In genomic region chr2:152672166-152672565, GRCm38 (mm10) we compare ENCODE assay signal across 9 mouse cellular contexts. TPM values are rescaled to one million over a fixed set of nuclear protein-coding genes. Genes with fewer than 3 reads are reported as not detected.
A peak's percentile ranks its signal among the peaks of the same experiment; 100 is the strongest.
DNase-seq lines count a peak whose midpoint lies in the region; ATAC-seq and TF ChIP-seq lines count a peak whose summit lies in the region.
"Had no signal": no experiment of that assay in that cellular context is flagged by ENCODE, and none has a peak within 500 bp of the region (broad histone marks: within the 10 kb centered on the region; RNA-seq: fewer than 3 reads in every experiment).

No protein-coding gene starts in this region.

- no peak for ATAC-seq in heart, embryonic 13.5 days (ENCODE audit: extremely low read depth, insufficient number of reproducible peaks, low FRiP score, low TSS enrichment)
- no peak for ATAC-seq in hindbrain, embryonic 13.5 days (ENCODE audit: low FRiP score)
- no peak for ATAC-seq in midbrain, embryonic 11.5 days (ENCODE audit: low FRiP score)
- no peak for ATAC-seq in inflammation-experienced regulatory T-cells, adult 6 months

- TF ChIP-seq POLR2A in cortical plate, adult 2 months (IDR thresholded peaks at IDR 0.05; ENCODE audit: extremely low read depth, insufficient read depth, low read length), result no peak

- no peaks in the 10 kb centered on the region for H3K27me3 ChIP-seq in heart, embryonic 13.5 days (replicated peaks)
- no peaks in the 10 kb centered on the region for H3K27me3 ChIP-seq in hindbrain, embryonic 13.5 days
- H3K27me3 ChIP-seq in midbrain, embryonic 11.5 days (ENCODE audit: control insufficient read depth, insufficient read depth, low read length), result no peaks in the 10 kb centered on the region

- H3K4me1 ChIP-seq in heart, embryonic 13.5 days, result peaks cover 51% of the 10 kb centered on the region
- H3K4me1 ChIP-seq in cortical plate, adult 2 months (ENCODE audit: control insufficient read depth, insufficient read depth, low read length), result peaks cover 11% of the 10 kb centered on the region
- peaks cover 53% of the 10 kb centered on the region for H3K4me1 ChIP-seq in hindbrain, embryonic 13.5 days (replicated peaks)
- H3K4me1 ChIP-seq in midbrain, embryonic 11.5 days (ENCODE audit: control insufficient read depth, insufficient read depth, low read length), result peaks cover 22% of the 10 kb centered on the region

- H3K9me3 ChIP-seq in heart, embryonic 13.5 days, result no peaks in the 10 kb centered on the region
- no peaks in the 10 kb centered on the region for H3K9me3 ChIP-seq in hindbrain, embryonic 13.5 days
- no peaks in the 10 kb centered on the region for H3K9me3 ChIP-seq in midbrain, embryonic 11.5 days (ENCODE audit: control insufficient read depth, low read length)

- H3K36me3 ChIP-seq in heart, embryonic 13.5 days, result peaks cover 44% of the 10 kb centered on the region
- H3K36me3 ChIP-seq in hindbrain, embryonic 13.5 days, result peaks cover 44% of the 10 kb centered on the region
- H3K36me3 ChIP-seq in midbrain, embryonic 11.5 days (ENCODE audit: control insufficient read depth, insufficient read depth, low read length), result peaks cover 16% of the 10 kb centered on the region; the same call in 1 of the 2 replicates

- DNase-seq in heart, postnatal 4 days, result no peak
- DNase-seq in midbrain, embryonic 11.5 days (ENCODE audit: low spot score, missing footprints), result no peak
- DNase-seq in natural killer cell, adult 2 months (ENCODE audit: low spot score in 2 of 2), result no peak
- no peak for DNase-seq in embryo, embryonic 10 days (ENCODE audit: low spot score)

- peak overlapping the region; percentile 89 for H3K4me2 ChIP-seq in heart, embryonic 13.5 days
- peak overlapping the region; percentile 95 for H3K4me2 ChIP-seq in hindbrain, embryonic 13.5 days
- peak overlapping the region; percentile 83 for H3K4me2 ChIP-seq in midbrain, embryonic 11.5 days

- 83% methylated on average over 12 of the region's 12 CpGs for WGBS in heart, embryonic 13.5 days
- WGBS in hindbrain, embryonic 13.5 days, result 79% methylated on average over 12 of the region's 12 CpGs
- WGBS in midbrain, embryonic 11.5 days, result 91% methylated on average over 12 of the region's 12 CpGs

- no peak for TF ChIP-seq CTCF in cortical plate, adult 2 months (IDR thresholded peaks at IDR 0.05; ENCODE audit: extremely low read depth, insufficient read depth, low read length)

- peak overlapping the region; percentile 99 for H3K4me3 ChIP-seq in heart, embryonic 13.5 days
- peak overlapping the region; percentile 72; the same call in 1 of the 2 replicates for H3K4me3 ChIP-seq in cortical plate, adult 2 months (ENCODE audit: insufficient read depth, low read length)
- H3K4me3 ChIP-seq in hindbrain, embryonic 13.5 days, result peak overlapping the region; percentile 100
- peak overlapping the region; percentile 96; the same call in 1 of the 2 replicates for H3K4me3 ChIP-seq in midbrain, embryonic 11.5 days (ENCODE audit: low read depth, low read length)

- peak overlapping the region; percentile 96 for H3K9ac ChIP-seq in heart, embryonic 13.5 days
- peak overlapping the region; percentile 99 for H3K9ac ChIP-seq in hindbrain, embryonic 13.5 days
- H3K9ac ChIP-seq in midbrain, embryonic 11.5 days (ENCODE audit: low read length), result peak overlapping the region; percentile 96

- no peak overlapping the region for H3K27ac ChIP-seq in heart, embryonic 13.5 days (replicated peaks)
- H3K27ac ChIP-seq in cortical plate, adult 2 months (ENCODE audit: insufficient read depth, low read length), result no peak overlapping the region
- H3K27ac ChIP-seq in hindbrain, embryonic 13.5 days, result peak overlapping the region; percentile 99; the same call in 1 of the 2 replicates
- H3K27ac ChIP-seq in midbrain, embryonic 11.5 days (ENCODE audit: low read depth, low read length), result no peak overlapping the region

RNA-seq across cellular contexts. Expression of gene H13, which starts 2.9 kb away (rescaled TPM):
- polyA plus RNA-seq in heart, embryonic 13.5 days (2015; fragmentation: Nextera tagmentation; extraction: Ambion mirVana), result 81.9 and 84.7 TPM in 2 replicates
- 10 to 100 TPM; 54.1 to 54.2 TPM for total RNA-seq in heart, postnatal 4 days (2021)
- 65.9 and 68.4 TPM in 2 replicates for polyA plus RNA-seq in cortical plate, adult 2 months (2012; rRNA removed)
- 168 and 169 TPM in 2 replicates for polyA plus RNA-seq in hindbrain, embryonic 13.5 days (2015; fragmentation: Nextera tagmentation; extraction: Ambion mirVana)
- polyA plus RNA-seq in midbrain, embryonic 11.5 days (2014; fragmentation: Nextera tagmentation; extraction: Ambion mirVana), result 117 and 119 TPM in 2 replicates
- polyA plus RNA-seq in inflammation-experienced regulatory T-cells, adult 6 months (2017; shearing (Covaris generic)), result 10 to 100 TPM; 61.6 to 72.9 (median 72.1) TPM

RNA-seq across cellular contexts. Expression of gene Mcts2, which starts 14.7 kb away (rescaled TPM):
- 23.0 and 25.3 TPM in 2 replicates for polyA plus RNA-seq in heart, embryonic 13.5 days (2015; fragmentation: Nextera tagmentation; extraction: Ambion mirVana)
- total RNA-seq in heart, postnatal 4 days (2021), result 10 to 100 TPM; 19.9 to 20.2 TPM
- polyA plus RNA-seq in cortical plate, adult 2 months (2012; rRNA removed), result 20.0 and 21.5 TPM in 2 replicates
- polyA plus RNA-seq in hindbrain, embryonic 13.5 days (2015; fragmentation: Nextera tagmentation; extraction: Ambion mirVana), result 39.4 and 47.2 TPM in 2 replicates
- 43.4 and 48.6 TPM in 2 replicates for polyA plus RNA-seq in midbrain, embryonic 11.5 days (2014; fragmentation: Nextera tagmentation; extraction: Ambion mirVana)
- 1 to 10 TPM; 2.4 to 3.7 (median 2.5) TPM for polyA plus RNA-seq in inflammation-experienced regulatory T-cells, adult 6 months (2017; shearing (Covaris generic))

RNA-seq across cellular contexts. Expression of gene Rem1, which starts 45.4 kb away (rescaled TPM):
- polyA plus RNA-seq in heart, embryonic 13.5 days (2015; fragmentation: Nextera tagmentation; extraction: Ambion mirVana), result 10.5 and 12.6 TPM in 2 replicates
- total RNA-seq in heart, postnatal 4 days (2021), result 10 to 100 TPM; 13.5 to 13.9 TPM
- 0.78 and 0.90 TPM in 2 replicates for polyA plus RNA-seq in cortical plate, adult 2 months (2012; rRNA removed)
- 0.30 and 0.57 TPM in 2 replicates for polyA plus RNA-seq in hindbrain, embryonic 13.5 days (2015; fragmentation: Nextera tagmentation; extraction: Ambion mirVana)
- 0.18 and 0.22 TPM in 2 replicates for polyA plus RNA-seq in midbrain, embryonic 11.5 days (2014; fragmentation: Nextera tagmentation; extraction: Ambion mirVana)
- polyA plus RNA-seq in inflammation-experienced regulatory T-cells, adult 6 months (2017; shearing (Covaris generic)), result not detected

RNA-seq across cellular contexts. Expression of gene Defb25, which starts 49.3 kb away (rescaled TPM):
- polyA plus RNA-seq in heart, embryonic 13.5 days (2015; fragmentation: Nextera tagmentation; extraction: Ambion mirVana), result 0.68 and 1.1 TPM in 2 replicates
- total RNA-seq in heart, postnatal 4 days (2021), result not detected
- not detected in 2 replicates for polyA plus RNA-seq in cortical plate, adult 2 months (2012; rRNA removed)
- not detected in 2 replicates for polyA plus RNA-seq in hindbrain, embryonic 13.5 days (2015; fragmentation: Nextera tagmentation; extraction: Ambion mirVana)
- not detected in 2 replicates for polyA plus RNA-seq in midbrain, embryonic 11.5 days (2014; fragmentation: Nextera tagmentation; extraction: Ambion mirVana)
- 1 to 10 TPM in 1 of 3 experiments, not detected in 2; 1.4 TPM for polyA plus RNA-seq in inflammation-experienced regulatory T-cells, adult 6 months (2017; shearing (Covaris generic))
- total RNA-seq: heart, adult 18-20 months had no signal
